ENCODE assay signal across 15 mouse cellular contexts in genomic region chr11:115660376-115660775, GRCm38 (mm10). TPM values are rescaled to one million over a fixed set of nuclear protein-coding genes. Genes with fewer than 3 reads are reported as not detected.
DNase-seq lines count a peak whose midpoint lies in the region; ATAC-seq lines count a peak whose summit lies in the region.
"Had no signal": no experiment of that assay in that cellular context is flagged by ENCODE, and none has a peak within 500 bp of the region (broad histone marks: within the 10 kb centered on the region; RNA-seq: fewer than 3 reads in every experiment).

No protein-coding gene starts in this region.

- H3K4me2 ChIP-seq in forebrain, embryonic 15.5 days (replicated peaks): no peak overlapping the region
- H3K4me2 ChIP-seq: heart, embryonic 11.5 days had no signal

- WGBS in heart, embryonic 10.5 days: 85% methylated on average over 4 of the region's 4 CpGs
- 94% methylated on average over 4 of the region's 4 CpGs for WGBS in forebrain, embryonic 15.5 days

- no peak overlapping the region for H3K27ac ChIP-seq in heart, embryonic 10.5 days
- no peak overlapping the region for H3K27ac ChIP-seq in forebrain, embryonic 15.5 days (replicated peaks)
- H3K27ac ChIP-seq: liver, embryonic 14.5 days had no signal

- no peaks in the 10 kb centered on the region for H3K27me3 ChIP-seq in heart, embryonic 10.5 days (ENCODE audit: insufficient read depth, poor library complexity, severe bottlenecking)
- no peaks in the 10 kb centered on the region for H3K27me3 ChIP-seq in forebrain, embryonic 15.5 days

- H3K36me3 ChIP-seq in heart, embryonic 10.5 days: peaks cover 26% of the 10 kb centered on the region
- no peaks in the 10 kb centered on the region for H3K36me3 ChIP-seq in forebrain, embryonic 15.5 days

- H3K4me3 ChIP-seq in heart, embryonic 10.5 days: no peak overlapping the region
- H3K4me3 ChIP-seq in forebrain, embryonic 15.5 days: no peak overlapping the region

- H3K9me3 ChIP-seq in heart, embryonic 10.5 days: no peaks in the 10 kb centered on the region
- H3K9me3 ChIP-seq in forebrain, embryonic 15.5 days: no peaks in the 10 kb centered on the region

- peaks cover 15% of the 10 kb centered on the region for H3K4me1 ChIP-seq in heart, embryonic 10.5 days
- no peaks in the 10 kb centered on the region for H3K4me1 ChIP-seq in forebrain, embryonic 15.5 days

- H3K9ac ChIP-seq in forebrain, embryonic 15.5 days (replicated peaks): no peak overlapping the region
- H3K9ac ChIP-seq: liver, embryonic 14.5 days had no signal

- DNase-seq in frontal cortex, postnatal 14 days (ENCODE audit: low spot score in 2 of 2): no peak
- peak; percentile 82 for DNase-seq in right cerebral cortex, adult 18-20 months
- DNase-seq in right cerebral cortex, postnatal 4 days: no peak
- DNase-seq in cerebellum, adult 9-10 months: peak; percentile 71
- DNase-seq in heart, embryonic 10.5 days (ENCODE audit: low spot score): no peak
- DNase-seq: gastrocnemius, postnatal 10 days; heart, postnatal 4 days; lung, postnatal 14 days; midbrain, embryonic 14.5 days; thymus, adult 2 months had no signal

- peak; percentile 79 for ATAC-seq in frontal cortex, adult (ENCODE audit: low TSS enrichment)
- ATAC-seq in forebrain, embryonic 15.5 days (replicated peaks): no peak
- ATAC-seq: inflammation-experienced regulatory T-cells, adult 6 months had no signal

RNA-seq across cellular contexts. Expression of gene Slc25a19, which starts 32.3 kb away (rescaled TPM):
- 33.5 and 45.5 TPM in 2 replicates for polyA plus RNA-seq in heart, embryonic 10.5 days (2016; fragmentation: Nextera tagmentation; extraction: Ambion mirVana)
- 55.3 and 56.1 TPM in 2 replicates for polyA plus RNA-seq in forebrain, embryonic 15.5 days (2015; fragmentation: Nextera tagmentation; extraction: Ambion mirVana)

RNA-seq across cellular contexts. Expression of gene Mif4gd, which starts 47.6 kb away (rescaled TPM):
- polyA plus RNA-seq in heart, embryonic 10.5 days (2016; fragmentation: Nextera tagmentation; extraction: Ambion mirVana): 19.6 and 22.7 TPM in 2 replicates
- 9.1 and 11.4 TPM in 2 replicates for polyA plus RNA-seq in forebrain, embryonic 15.5 days (2015; fragmentation: Nextera tagmentation; extraction: Ambion mirVana)

RNA-seq across cellular contexts. Expression of gene Grb2, which starts 48.0 kb away (rescaled TPM):
- 78.4 and 107 TPM in 2 replicates for polyA plus RNA-seq in heart, embryonic 10.5 days (2016; fragmentation: Nextera tagmentation; extraction: Ambion mirVana)
- 180 and 199 TPM in 2 replicates for polyA plus RNA-seq in forebrain, embryonic 15.5 days (2015; fragmentation: Nextera tagmentation; extraction: Ambion mirVana)

RNA-seq across cellular contexts. Expression of gene Gga3, which starts 56.5 kb away (rescaled TPM):
- 25.4 and 25.7 TPM in 2 replicates for polyA plus RNA-seq in heart, embryonic 10.5 days (2016; fragmentation: Nextera tagmentation; extraction: Ambion mirVana)
- 28.1 and 28.2 TPM in 2 replicates for polyA plus RNA-seq in forebrain, embryonic 15.5 days (2015; fragmentation: Nextera tagmentation; extraction: Ambion mirVana)

RNA-seq across cellular contexts. Expression of gene Mrps7, which starts 56.7 kb away (rescaled TPM):
- polyA plus RNA-seq in heart, embryonic 10.5 days (2016; fragmentation: Nextera tagmentation; extraction: Ambion mirVana): 105 and 108 TPM in 2 replicates
- polyA plus RNA-seq in forebrain, embryonic 15.5 days (2015; fragmentation: Nextera tagmentation; extraction: Ambion mirVana): 70.3 and 73.6 TPM in 2 replicates

Comparison
In these comparisons a context has a peak if more than half of its experiments do, and no peak if none do; other contexts are left out.
1. DNase-seq: peak in right cerebral cortex, adult 18-20 months (single experiment) and cerebellum, adult 9-10 months (single experiment); none in frontal cortex, postnatal 14 days (0 of 2), right cerebral cortex, postnatal 4 days (single experiment) and heart, embryonic 10.5 days (single experiment).